Mouse (Mus musculus): Measurements from ENCODE around the gene Plekha3.

Gene Plekha3

DNA sequence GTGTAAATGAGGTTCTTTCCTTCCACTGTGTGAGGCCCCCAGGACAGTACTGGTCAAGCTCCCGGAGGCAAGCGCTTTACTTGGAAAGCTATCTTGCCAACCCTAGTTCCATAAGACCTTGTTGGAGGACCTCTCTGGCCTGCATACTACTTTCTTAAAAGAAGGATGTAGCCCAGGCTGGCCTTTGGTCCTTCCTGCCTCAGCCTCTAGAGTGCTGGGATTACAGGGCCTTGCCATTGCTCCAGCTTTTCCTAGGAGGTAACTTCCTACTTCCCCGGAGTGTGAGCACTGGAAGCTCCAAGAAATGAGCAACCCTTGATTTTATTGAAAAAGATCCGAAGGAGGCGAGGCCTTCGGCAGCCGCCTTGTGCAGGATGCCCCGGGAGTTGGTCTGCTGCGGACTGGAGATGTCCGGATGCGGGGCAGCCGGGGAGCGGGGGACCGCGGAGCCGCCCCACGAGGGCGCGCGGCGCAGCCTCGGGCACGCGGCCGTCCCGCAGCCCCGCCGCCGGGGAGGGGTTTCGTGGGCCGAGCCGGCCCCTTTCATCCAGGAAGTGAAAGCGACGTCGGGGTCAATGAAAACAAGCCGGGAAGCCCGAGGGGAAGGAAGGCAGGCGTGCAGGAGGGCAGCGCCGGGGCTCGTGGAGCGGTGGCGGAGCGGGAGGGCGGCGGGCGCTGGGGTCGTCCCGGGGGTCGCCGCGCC is at the start of gene Plekha3:
Gene Plekha3 (plus strand): TSS at position 557 of the 703 bp plus-strand sequence.
- peak; percentile 61 to 68 for DNase-seq (ENCODE audit: low spot score in 2 of 2)

DNA sequence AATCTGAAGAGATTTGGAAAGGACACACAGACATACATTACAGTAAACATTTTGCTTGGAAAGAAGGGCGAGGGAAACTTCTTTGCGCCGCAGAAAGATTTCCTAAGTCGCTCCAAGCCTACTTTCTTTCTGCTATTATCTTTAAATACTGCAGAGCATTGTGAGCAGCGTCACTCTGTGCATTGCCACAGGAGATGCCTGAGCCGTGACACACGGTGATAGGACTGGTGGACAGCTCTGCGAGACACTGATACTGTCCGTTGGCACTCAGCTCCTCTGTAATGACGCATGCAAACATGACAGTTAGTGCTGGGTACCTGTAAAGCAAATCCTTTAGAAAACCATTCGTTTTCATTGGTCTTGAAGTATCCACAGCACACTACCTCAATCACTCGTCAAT is 44.8 kb upstream of the Plekha3 start:
- DNase-seq (ENCODE audit: low spot score in 2 of 2) = no peak

DNA sequence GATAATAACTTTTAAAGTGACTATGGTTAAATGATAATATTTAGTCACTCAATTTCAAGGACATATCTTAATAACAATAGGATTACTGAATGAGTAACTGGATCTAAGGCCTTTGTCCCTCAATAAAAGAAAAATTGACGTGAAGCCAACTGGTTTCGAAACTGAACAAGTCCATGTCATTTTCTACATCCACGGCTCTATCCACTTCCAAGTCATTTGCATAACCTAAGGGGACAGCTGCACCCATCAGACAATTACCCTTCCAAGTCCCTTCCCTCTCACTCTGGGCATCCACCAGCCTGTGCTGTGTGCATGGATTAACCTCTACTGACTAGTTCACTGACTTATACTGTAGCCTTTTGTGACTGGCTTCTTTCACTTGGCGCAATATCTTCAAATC is 43.5 kb upstream of the Plekha3 start:
- no peak for DNase-seq (ENCODE audit: low spot score in 2 of 2)

DNA sequence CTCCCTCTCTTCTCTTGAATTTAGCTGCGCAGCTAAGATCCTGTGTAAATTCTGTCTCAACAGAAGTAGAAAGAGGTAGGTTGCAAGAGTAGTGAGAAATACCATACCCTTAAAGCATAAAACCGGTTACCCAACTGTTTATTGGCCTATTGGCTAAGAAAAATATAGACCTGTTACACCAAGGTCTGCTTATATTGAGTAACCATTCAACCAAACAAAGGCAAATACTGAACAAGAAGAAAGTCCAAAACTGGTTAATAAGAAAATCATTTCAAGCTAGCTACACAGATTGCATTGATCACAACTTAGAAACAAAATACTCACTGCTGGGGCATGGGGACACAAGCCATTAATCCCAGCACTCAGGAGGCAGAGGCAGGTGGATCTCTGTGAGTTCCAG is 35.4 kb upstream of the Plekha3 start:
- no peak for DNase-seq (ENCODE audit: low spot score in 2 of 2)

DNA sequence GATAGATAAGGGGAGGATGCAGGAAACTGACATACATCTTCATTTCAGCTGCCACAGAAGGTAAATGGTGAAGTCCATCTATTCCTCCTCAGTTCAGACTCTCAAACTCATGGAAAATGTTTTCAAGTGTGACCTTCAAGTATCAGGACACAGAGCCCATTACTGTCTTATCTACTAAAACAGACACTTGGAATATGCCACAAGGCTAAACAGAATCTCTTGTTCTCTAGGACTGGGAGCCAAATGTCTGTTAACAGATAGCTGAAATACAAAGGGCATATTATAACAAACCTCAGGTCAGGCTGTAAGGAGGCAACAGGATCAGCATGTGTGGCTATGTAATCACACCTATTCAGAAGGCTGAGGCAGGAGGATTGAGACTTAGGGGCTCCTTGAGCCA is 31.3 kb upstream of the Plekha3 start:
- no peak for DNase-seq (ENCODE audit: low spot score in 2 of 2)

DNA sequence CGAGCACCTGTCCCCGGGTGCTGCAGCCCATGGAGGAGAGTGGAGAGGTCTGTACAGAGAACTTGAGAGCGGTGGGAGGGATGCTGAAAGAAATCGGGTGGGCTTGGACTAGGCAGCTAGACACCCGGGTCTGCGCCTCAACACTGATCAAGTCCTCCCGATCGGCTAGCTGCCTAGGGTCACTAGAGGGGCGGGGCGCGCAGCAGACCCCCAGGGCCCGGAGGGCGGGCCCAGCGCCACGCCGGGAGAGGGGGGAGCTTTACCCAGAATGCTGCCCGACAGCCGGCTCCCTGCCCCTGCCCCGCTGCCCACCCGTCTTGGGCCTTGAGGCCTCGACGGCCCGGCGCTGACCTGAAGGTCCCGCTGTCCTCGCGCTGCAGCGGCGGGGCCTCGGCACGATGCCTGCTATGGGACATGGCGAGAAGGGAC is 27.6 kb upstream of the Plekha3 start:
- peak in 1 of 2 experiments; percentile 2 for DNase-seq (ENCODE audit: low spot score in 2 of 2)

DNA sequence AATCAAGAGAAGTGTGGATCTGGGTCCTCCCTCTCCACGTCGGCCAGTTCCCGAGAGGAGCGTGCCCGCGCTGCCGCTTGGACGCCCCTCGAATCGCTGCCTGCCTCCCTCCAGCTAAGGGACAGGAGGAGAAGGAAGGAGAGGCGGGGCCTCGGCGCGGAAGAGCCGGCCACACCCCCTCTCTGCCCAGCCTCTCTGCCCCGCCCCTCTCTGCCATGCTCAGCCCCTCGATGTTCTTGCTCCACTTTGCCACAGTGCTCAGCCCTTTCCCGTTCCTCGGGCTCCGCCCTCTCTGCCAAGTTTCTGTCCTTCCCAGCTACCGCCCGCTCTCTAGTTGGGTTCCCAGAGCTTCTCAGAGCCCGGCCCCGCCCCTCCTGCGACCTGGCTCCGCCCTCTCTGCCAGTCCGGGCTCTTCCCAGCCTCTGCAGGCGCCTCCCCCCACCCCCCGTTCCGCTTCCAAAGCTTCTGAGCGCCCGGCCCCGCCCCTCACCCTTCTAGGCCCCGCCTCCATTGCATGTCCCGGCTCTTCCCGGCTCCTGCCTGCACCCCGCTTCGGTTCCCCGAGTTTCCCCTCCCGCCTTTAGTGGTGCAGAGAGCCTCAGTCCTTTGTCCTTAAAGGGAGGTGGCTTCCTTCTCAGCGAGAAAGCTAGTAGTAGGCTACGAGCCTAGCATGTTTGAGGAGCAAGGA is 27.1 kb upstream of the Plekha3 start, which contains the start of the genes Prkra and Pjvk:
Gene Prkra (minus strand): TSS at position 133 of the 688 bp plus-strand sequence.
Gene Pjvk (plus strand): TSS at position 594 of the 688 bp plus-strand sequence.
- peak; percentile 70 to 75 for DNase-seq (ENCODE audit: low spot score in 2 of 2)

DNA sequence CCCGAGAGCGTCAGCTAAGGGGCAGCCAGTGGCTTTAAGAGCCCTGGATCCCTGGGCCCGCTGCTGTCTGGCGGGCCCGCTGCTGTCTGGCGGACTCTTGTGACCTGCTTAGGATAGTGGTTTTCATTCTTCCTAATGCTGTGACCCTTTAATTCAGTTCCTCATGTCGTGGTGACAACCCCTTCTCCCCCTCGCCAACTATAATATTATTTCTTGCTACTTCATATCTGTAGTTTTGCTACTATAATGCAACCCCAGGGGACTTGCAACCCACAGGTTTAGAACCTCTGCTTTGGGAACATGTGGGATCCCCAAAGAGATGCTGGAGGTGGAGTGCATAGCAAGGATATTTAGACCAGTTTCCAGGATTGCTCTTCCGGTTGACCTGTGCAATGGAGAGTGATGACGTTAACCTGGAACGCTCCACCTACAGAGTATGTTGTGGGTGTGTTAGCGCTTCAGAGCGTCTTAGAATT is 26.4 kb upstream of the Plekha3 start:
- no peak for DNase-seq (ENCODE audit: low spot score in 2 of 2)

DNA sequence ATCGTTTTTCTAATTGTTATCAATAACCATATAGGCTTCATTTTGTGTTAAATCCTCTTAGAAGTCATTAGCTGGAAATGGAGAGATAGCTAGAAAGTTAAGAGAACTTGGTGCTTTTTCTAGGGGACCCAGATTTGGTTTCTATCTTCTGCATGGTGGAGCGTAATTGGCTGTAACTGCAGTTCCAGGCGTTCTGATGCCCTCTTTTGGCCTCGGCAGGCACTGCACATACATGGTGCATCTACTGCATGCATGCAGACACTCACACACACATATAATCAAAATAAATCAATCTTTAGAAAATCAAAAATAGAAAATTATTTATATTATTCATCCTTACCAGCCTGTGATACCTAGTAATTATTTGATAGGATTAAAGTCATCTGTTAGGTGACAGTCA is 22.0 kb upstream of the Plekha3 start:
- no peak for DNase-seq (ENCODE audit: low spot score in 2 of 2)

DNA sequence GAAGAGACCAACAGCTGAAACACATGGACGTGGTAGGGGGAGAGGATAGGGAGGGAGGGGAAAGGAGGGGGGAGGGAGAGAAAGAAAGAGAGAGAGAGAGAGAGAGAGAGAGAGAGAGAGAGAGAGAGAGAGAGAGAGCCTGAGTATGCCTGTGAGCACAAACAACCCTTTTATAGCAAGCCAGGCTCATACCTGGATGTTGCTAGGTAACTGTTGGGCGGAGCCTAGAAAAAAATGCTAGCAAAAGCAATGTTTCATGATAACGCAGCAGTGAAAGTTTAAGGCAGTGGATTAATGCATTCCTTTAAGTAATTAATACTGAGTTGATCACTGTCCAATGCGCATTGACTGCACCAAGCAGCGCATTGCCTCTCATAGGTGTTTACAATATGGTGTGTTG is 20.4 kb upstream of the Plekha3 start:
- DNase-seq (ENCODE audit: low spot score in 2 of 2) = no peak

DNA sequence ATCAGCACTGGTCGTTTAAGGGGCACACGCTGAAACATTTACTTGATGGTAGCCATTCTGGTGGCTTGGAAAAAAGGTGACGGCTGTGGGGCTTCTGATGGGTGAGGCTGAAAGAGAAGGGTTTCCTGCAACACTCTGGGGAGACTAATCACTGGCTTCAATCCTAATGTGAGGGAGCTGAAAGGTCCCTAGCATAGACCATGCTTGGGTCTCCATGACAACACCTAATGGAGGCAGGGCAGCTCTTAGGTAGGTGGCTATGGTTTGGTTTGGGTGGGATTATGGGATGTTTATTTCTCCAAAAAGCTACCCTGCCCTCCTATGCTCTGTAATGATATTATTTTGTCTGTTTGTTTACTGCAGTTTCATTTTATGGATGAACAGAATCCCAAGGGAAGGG is 19.6 kb upstream of the Plekha3 start:
- DNase-seq (ENCODE audit: low spot score in 2 of 2) = no peak

DNA sequence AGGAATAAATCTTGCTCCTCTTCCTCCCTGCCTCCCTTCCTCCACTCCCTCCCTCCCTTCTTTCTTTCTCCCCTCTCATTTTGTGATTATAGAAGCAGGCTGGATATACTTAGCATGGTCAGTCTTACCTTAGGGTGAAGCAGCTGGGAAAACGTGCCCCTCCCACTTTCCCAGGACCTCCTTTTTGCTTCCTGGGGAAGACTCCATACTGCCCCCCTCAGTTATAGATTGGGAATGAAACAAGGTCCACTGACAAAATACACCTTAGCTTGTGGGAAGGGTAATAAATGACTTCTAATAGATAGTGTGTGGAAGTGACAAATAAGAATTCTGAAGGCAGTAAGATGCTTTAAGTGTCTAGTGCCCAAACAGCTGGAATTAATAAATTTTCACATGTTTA is 19.1 kb upstream of the Plekha3 start:
- DNase-seq (ENCODE audit: low spot score in 2 of 2) = no peak

DNA sequence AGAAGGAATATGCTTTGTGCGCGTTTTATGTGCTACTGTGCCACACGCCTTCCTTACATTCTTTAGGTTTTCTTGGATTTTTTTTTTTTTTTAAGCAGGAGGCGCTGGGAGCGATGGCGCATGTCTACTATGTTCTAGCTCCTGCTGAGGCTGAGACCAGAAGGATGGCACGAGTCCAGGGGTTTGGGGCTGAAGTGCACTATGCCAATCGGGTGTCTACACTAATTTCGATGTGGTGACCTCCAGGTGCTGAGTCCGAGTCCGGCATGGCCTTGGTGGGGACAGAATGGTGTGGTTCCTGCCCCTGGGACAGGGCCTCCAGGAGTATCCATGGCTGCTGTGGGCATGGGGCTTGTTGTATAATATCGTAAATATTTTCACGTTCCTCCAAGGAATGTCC is 16.5 kb upstream of the Plekha3 start:
- DNase-seq (ENCODE audit: low spot score in 2 of 2) = no peak

DNA sequence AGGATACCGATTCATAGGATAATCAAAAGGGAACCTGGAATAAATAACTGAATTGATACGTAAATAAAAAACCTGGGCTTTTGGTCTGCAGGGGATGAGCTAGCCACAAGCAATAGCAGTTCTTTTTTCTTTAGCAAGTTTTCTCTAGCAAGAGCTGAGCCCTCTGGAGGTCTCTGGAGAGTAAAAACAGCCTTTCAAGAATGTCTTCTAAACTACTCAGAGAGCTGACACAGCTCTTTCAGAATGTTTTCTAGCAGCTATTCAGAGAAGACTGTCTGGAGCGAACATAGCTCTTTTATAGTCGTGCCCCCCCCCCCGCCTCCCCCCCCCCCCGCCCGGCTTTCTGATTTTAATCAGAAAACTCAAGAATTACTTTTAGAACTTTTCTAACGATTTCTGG is 15.7 kb upstream of the Plekha3 start:
- no peak for DNase-seq (ENCODE audit: low spot score in 2 of 2)

DNA sequence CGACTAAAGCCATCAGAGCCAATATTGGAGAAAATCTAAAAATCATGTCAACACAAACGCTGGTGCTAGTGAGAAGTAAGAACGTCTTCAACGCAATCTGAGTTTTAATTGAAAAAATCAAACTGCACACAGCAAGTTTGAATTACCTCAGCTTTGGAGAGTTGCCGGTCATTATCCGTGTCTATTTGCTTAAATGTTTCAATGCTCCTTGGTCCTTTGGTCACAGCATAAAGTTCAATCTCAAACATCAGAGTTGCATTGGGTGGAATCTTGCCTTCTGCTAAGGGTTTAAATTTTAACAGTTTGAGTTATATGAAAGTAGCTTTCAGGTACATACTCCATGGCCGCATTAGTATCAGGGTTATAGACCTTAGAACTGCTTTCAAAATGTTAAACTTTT is 9.6 kb upstream of the Plekha3 start:
- DNase-seq (ENCODE audit: low spot score in 2 of 2) = no peak

DNA sequence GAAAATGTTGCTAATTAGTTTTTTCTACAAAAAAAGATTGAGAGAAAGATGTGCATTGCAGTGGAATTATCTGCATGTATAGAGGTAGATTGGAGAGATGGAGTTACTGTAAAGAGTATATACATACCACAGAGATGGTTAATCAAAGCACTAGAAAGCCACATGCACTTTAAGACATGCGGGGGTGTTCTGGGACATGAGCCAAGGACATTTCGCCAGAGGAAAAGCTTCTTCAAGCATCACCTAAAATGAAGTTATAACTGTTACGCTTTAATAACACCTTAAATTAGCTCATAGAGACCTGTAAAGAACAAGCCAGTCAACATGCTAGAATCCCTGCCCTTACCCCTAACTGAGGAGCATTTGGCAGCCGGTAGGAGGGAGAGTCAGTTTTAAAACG is 7.9 kb upstream of the Plekha3 start:
- DNase-seq (ENCODE audit: low spot score in 2 of 2) = no peak

DNA sequence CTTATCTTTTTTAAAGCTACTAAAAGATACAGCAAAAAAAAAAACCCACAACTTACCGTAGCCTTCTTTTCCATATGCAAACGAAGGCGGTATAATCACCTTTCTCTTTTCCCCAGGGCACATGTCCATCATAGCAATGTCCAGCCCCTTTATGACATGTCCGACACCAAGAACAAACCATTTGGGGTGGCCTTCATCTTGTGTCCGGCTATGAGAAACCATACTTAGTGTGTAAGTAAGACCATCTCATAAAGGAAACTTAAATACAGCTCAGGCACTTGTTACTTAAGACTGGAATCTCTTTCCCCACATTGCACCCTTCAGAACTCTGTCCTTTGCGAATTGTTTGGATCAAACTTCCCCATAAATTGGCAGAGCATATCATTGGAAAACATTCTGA is 3.4 kb upstream of the Plekha3 start:
- DNase-seq (ENCODE audit: low spot score in 2 of 2) = no peak

DNA sequence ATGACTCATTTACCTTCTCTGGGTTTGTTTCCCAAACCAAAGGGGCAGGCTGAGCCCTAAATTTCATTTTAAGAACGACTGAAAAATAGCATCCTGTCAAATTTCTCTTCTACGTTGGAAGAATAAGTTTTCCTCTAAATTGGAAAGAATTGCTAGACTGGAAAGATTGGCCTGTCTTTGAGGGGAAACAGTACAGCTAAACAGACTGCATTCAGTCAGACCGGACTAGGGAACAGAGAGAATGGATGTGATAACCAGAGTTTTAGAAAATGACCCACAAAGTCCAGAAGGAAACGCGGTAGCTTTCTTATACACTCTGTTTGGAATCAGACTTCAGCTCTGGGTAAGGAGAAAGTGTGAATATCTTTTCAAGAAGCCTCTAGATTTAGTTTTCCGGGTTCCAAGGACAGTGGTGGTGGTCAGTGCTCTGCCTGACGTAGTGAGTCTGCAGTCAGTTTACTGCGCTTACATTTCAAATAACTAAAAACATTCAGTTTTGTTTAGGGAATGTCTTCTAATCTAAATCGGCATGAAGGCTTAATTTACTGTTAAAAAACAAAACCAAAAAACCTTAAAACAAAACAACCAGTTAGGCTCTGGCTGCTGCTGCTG is 2.8 kb upstream of the Plekha3 start:
- DNase-seq (ENCODE audit: low spot score in 2 of 2) = no peak

DNA sequence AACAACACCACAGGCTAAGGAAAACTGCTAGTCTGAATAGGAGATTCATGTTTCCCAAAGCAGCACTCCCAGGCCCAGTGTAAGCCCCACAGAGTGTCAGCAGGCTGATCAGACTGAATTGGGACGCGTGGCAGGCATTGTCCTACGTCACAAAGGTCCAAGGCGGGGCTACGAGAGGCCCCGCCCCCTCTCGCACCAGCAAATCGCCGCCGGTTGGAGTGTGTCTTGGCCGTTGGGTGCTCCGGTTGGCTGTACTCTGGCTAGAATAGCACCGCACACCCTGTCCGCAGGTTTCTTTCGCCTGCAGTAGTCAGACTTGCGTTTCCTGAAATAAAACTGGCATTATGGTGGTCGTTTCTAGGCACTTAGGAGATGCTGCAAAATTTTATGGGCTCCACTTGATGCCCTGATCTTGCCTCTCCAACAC is 2.1 kb upstream of the Plekha3 start, which contains the start of gene Fkbp7:
Gene Fkbp7 (minus strand): TSS at position 151 of the 427 bp plus-strand sequence.
- peak; percentile 74 to 80 for DNase-seq (ENCODE audit: low spot score in 2 of 2)

DNA sequence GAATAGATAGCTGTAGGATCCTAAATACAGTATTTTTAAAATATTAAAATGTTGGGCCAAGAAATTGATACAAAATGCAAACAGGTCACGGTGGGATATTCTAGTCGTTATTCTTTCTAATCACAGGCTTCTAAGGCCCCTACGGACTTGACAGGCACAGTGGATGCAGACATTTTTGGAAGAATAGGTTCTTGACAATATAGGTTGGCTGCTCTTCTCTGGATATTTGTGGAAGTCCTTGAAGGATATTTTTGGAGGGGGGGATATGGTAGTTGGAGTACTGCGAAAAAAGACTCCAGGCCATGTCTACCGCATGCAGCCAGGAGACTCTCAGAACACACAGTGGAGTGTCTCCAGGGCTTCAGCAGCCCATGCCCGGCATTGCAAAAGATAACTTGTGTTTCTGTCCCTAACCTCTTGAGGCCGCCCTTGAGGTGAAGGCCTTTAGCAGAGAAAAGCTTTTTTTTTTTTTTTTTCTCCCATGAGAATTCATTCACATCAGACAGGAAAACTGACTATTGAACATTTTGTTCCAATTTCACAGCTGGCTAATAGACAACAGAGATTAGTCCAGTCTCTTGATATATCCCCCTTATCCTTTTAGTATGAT is 1.5 kb upstream of the Plekha3 start:
- peak; percentile 27 to 41 for DNase-seq (ENCODE audit: low spot score in 2 of 2)

DNA sequence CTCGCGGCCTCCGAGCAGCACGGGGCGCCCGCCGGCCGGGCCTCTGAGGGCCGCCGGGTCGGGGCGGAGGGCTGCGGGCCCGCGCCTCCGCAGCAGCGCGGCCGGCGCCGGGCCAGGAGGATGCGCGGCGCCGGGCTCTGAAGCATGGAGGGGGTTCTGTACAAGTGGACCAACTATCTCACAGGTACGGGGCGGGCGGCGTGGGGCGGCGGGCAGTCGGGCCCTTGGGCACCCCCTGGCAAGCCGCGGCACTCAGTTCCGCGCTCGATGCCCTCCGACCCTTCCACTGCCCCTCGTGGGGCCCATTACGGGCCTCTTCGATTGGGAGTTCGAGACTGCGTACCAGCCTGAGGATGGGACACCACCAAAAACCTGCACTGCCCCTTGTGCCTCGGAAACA is 370 bp downstream of the Plekha3 start:
- peak in 1 of 2 experiments; percentile 6 for DNase-seq (ENCODE audit: low spot score in 2 of 2)

DNA sequence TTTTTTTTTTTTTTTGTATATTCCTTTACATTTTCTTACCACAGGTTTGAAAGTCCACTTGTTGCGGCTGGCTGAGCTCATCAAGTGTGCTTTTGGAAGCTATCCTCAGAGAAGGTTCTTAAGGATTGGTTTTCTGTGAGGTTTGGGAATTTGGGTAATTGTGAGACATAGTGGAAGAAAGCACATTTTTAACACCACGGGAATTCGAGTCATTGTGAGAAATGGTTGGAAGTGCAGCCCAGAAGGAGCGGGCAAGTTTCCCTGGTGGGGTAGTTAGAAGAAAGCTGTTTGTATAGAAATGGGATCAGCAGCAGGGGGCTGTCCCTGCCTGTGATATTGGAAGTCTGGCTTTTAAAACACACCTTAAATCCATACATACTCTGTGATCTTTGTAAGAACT is 868 bp downstream of the Plekha3 start:
- DNase-seq (ENCODE audit: low spot score in 2 of 2) = no peak
